Mouse (Mus musculus): ENCODE measurements around the gene Crb3.

The Crb3 gene

DNA sequence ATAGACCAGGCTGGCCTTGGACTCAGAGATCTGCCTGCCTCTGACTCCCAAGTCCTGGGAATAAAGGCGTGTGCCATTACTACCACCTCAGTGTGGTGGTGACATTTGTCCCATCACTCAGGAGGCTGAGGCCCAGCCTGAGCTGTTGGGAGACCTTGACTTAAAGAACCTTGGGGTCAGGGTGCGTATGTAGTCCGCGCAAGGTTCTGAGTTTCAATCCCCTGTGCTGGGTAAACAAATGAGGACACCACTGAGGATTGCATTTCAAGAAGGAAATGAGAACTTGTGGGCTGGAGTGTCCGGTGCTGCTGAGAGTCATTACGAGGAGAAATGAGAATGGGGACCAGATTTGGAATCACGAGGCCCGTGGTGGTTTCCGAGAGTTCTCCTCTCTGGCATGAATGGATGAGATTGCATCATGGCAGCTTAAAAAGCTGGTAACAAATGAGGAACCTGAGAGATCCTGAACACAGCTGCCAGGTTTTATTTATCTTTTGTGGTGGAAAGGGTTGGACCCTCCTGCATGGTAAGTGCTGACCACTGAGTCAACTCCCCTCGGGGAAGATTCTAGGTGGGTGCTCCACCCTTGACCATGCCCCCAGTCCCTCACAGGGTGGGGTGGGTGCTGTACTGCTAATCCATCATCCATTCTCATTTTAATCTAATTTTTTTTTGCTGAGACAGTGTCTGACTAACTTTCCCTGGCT is 54.0 kb downstream of the Crb3 start:
- TF ChIP-seq GATA4 (IDR thresholded peaks at IDR 0.05; ENCODE audit: insufficient replicate concordance, low read length), result no peak
